Mouse (Mus musculus) ES-Bruce4 (cell line): ENCODE data around the gene Edem2. TPM values are rescaled to one million over a fixed set of nuclear protein-coding genes. Genes with fewer than 3 reads are reported as not detected.

ENCODE experiments used
- H3K27ac ChIP-seq: 2 replicates; pipeline ENCODE4 v1.5.1; 2012; ENCODE audit warnings: low read length, inconsistent platforms; ENCODE audit not compliant: insufficient read depth
- H3K27me3 ChIP-seq: 2 replicates; pipeline ENCODE4 v1.6.1; 2012; ENCODE audit warnings: mild to moderate bottlenecking, low read length, inconsistent platforms; ENCODE audit not compliant: control insufficient read depth, poor library complexity, insufficient read depth, severe bottlenecking
- H3K36me3 ChIP-seq: 2 replicates; pipeline ENCODE4 v1.6.1; 2012; ENCODE audit warnings: inconsistent platforms, mild to moderate bottlenecking, low read length, moderate library complexity; ENCODE audit not compliant: control insufficient read depth, poor library complexity, insufficient read depth, severe bottlenecking
- H3K4me1 ChIP-seq: one replicate; pipeline ENCODE4 v1.8.1; 2011; ENCODE audit warnings: low read length; ENCODE audit not compliant: control insufficient read depth, insufficient read depth
- H3K4me3 ChIP-seq: 2 replicates; pipeline ENCODE4 v1.5.1; 2011; ENCODE audit warnings: low read depth, mild to moderate bottlenecking, low read length
- H3K9ac ChIP-seq: 2 replicates; pipeline ENCODE4 v1.6.1; 2012; ENCODE audit warnings: low read depth, mild to moderate bottlenecking, inconsistent platforms; ENCODE audit not compliant: poor library complexity, severe bottlenecking
- H3K9me3 ChIP-seq: replicated peaks from 2 replicates; pipeline ENCODE4 v1.6.1; 2012; ENCODE audit warnings: mild to moderate bottlenecking, low read length, inconsistent platforms; ENCODE audit not compliant: control insufficient read depth, poor library complexity, insufficient read depth, severe bottlenecking
- CTCF ChIP-seq: IDR thresholded peaks from one replicate; pipeline ENCODE4 v1.8.1; 2011; ENCODE audit warnings: low read depth, low read length
- EP300 ChIP-seq: IDR thresholded peaks from 2 replicates; pipeline ENCODE4 v1.6.1; 2011; ENCODE audit warnings: low read depth, low read length; ENCODE audit not compliant: insufficient read depth
- POLR2A ChIP-seq: IDR thresholded peaks from one replicate; pipeline ENCODE4 v1.8.1; 2011; ENCODE audit warnings: low read length; ENCODE audit not compliant: insufficient read depth
- polyA plus RNA-seq: library from polyadenylated mRNA; stranded (reverse); fragments of >200 nt; gene quantifications from 2 replicates; pipeline ENCODE4 v1.2.4, GENCODE M21; 2011; ENCODE audit warnings: low read depth; ENCODE audit not compliant: missing spikeins, insufficient read depth, insufficient read length

Gene Edem2
- polyA plus RNA-seq, 1 experiment = 21.7 TPM

- Histone ChIP-seq H3K4me3 (no peak overlapping the region), H3K9ac (no peak overlapping the region), H3K4me1 (no peaks in the 10 kb centered on the region), H3K27ac (no peak overlapping the region), H3K27me3 (no peaks in the 10 kb centered on the region), H3K9me3 (no peaks in the 10 kb centered on the region), H3K36me3 (no peaks in the 10 kb centered on the region)
- TF ChIP-seq CTCF = no peak
- TF ChIP-seq POLR2A = no peak
These were observed 1.4 kb downstream of the Edem2 start for GRCm38 (mm10) chr2:155727764-155728395.

- H3K36me3 ChIP-seq = no peaks in the 10 kb centered on the region; the same call in 1 of the 2 replicates
- no peak overlapping the region for H3K9ac ChIP-seq
- H3K4me3 ChIP-seq = no peak overlapping the region
- no peaks in the 10 kb centered on the region for H3K9me3 ChIP-seq
- no peak for TF ChIP-seq POLR2A
- TF ChIP-seq EP300 = no peak
- TF ChIP-seq CTCF = no peak
- H3K27ac ChIP-seq = no peak overlapping the region
- no peaks in the 10 kb centered on the region for H3K27me3 ChIP-seq
- H3K4me1 ChIP-seq = no peaks in the 10 kb centered on the region
These were observed 3.0 kb downstream of the Edem2 start for GRCm38 (mm10) chr2:155726302-155726701.

- Histone ChIP-seq H3K9me3 (no peaks in the 10 kb centered on the region), H3K36me3 (no peaks in the 10 kb centered on the region; the same call in 1 of the 2 replicates), H3K27ac (no peak overlapping the region), H3K9ac (no peak overlapping the region), H3K4me1 (no peaks in the 10 kb centered on the region), H3K4me3 (no peak overlapping the region), H3K27me3 (no peaks in the 10 kb centered on the region)
- TF ChIP-seq CTCF = no peak
- TF ChIP-seq POLR2A = no peak
- TF ChIP-seq EP300 = no peak
These were observed 4.7 kb downstream of the Edem2 start for GRCm38 (mm10) chr2:155724526-155724925.

GRCm38 (mm10) chr2:155724036-155724435 is 5.2 kb downstream of the Edem2 start:
- Histone ChIP-seq H3K9ac (no peak overlapping the region), H3K4me1 (no peaks in the 10 kb centered on the region), H3K4me3 (no peak overlapping the region), H3K27me3 (no peaks in the 10 kb centered on the region), H3K9me3 (no peaks in the 10 kb centered on the region), H3K27ac (no peak overlapping the region), H3K36me3 (no peaks in the 10 kb centered on the region; the same call in 1 of the 2 replicates)
- TF ChIP-seq POLR2A = no peak
- no peak for TF ChIP-seq CTCF
- no peak for TF ChIP-seq EP300

GRCm38 (mm10) chr2:155720585-155720984 is 8.7 kb downstream of the Edem2 start:
- H3K4me3 ChIP-seq = no peak overlapping the region
- no peak for TF ChIP-seq EP300
- TF ChIP-seq CTCF = no peak
- no peak for TF ChIP-seq POLR2A
- no peak overlapping the region for H3K27ac ChIP-seq
- H3K27me3 ChIP-seq = no peaks in the 10 kb centered on the region
- H3K4me1 ChIP-seq = no peaks in the 10 kb centered on the region
- no peak overlapping the region for H3K9ac ChIP-seq
- H3K9me3 ChIP-seq = no peaks in the 10 kb centered on the region
- H3K36me3 ChIP-seq = no peaks in the 10 kb centered on the region; the same call in 1 of the 2 replicates

- Histone ChIP-seq H3K4me3 (no peak overlapping the region), H3K36me3 (no peaks in the 10 kb centered on the region; the same call in 1 of the 2 replicates), H3K27me3 (no peaks in the 10 kb centered on the region), H3K4me1 (no peaks in the 10 kb centered on the region), H3K27ac (no peak overlapping the region), H3K9me3 (no peaks in the 10 kb centered on the region), H3K9ac (no peak overlapping the region)
- TF ChIP-seq CTCF (no peak), POLR2A (no peak), EP300 (no peak)
These were observed 11.9 kb downstream of the Edem2 start for GRCm38 (mm10) chr2:155717082-155717990.
